Mouse (Mus musculus): Measurements from ENCODE around the gene Sox6.

DNA sequence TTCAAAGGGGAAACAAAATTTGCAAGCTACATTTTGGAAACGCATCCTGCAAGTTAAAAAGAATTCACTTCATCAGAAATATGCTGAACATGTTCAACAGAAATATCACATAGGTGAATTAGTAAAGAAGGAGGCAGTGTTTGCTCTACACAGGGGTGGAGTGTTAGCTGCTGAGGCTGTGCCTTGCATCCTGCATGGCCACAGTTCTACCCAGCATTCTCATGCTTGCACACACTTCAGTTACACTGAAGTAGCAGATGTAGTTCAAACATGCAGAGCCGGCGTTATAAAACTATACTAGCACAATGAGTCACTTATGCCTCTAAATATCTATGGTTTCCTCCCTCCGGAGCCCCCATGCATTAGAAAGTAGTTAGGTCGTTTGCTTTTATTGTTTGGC lies 94.3 kb downstream of the Sox6 start:
- TF ChIP-seq CTCF (IDR thresholded peaks at IDR 0.05; ENCODE audit: insufficient read depth, low read length) (no peak), POLR2A (IDR thresholded peaks at IDR 0.05; ENCODE audit: borderline replicate concordance, extremely low read depth, low read depth, low read length) (no peak)

All from lung, adult 2 months (tissue).